Mouse (Mus musculus) limb, embryonic 11.5 days (tissue): Measurements from ENCODE around the gene Crat. TPM values are rescaled to one million over a fixed set of nuclear protein-coding genes. Genes with fewer than 3 reads are reported as not detected.

Experiments used
- ATAC-seq: fragments of 200-750 bp; cut with Nextera tagmentation; 2 replicates; pipeline ENCODE4 v1.8.0; 2017; ENCODE audit warnings: low read depth; ENCODE audit not compliant: insufficient number of reproducible peaks, low FRiP score, low TSS enrichment
- DNase-seq: peaks from one replicate; pipeline ENCODE4 v3.0.0-alpha.2; 2015; ENCODE audit warnings: low spot score
- H3K27ac ChIP-seq: fragments of 300-500 bp; sonication (generic); replicated peaks from 2 replicates; pipeline ENCODE4 v1.5.1; 2014; ENCODE audit warnings: low read depth, mild to moderate bottlenecking, low read length
- H3K27me3 ChIP-seq: fragments of 300-500 bp; sonication (generic); 2 replicates; pipeline ENCODE4 v1.6.1; 2014; ENCODE audit warnings: mild to moderate bottlenecking, low read length, mixed read lengths; ENCODE audit not compliant: control insufficient read depth, insufficient read depth
- H3K36me3 ChIP-seq: fragments of 300-500 bp; sonication (generic); 2 replicates; pipeline ENCODE4 v1.6.1; 2014; ENCODE audit warnings: mild to moderate bottlenecking, low read length, moderate library complexity, mixed read lengths; ENCODE audit not compliant: control insufficient read depth, insufficient read depth
- H3K4me1 ChIP-seq: fragments of 300-500 bp; sonication (generic); 2 replicates; pipeline ENCODE4 v1.6.1; 2014; ENCODE audit warnings: low read length, mixed read lengths; ENCODE audit not compliant: control insufficient read depth, insufficient read depth
- H3K4me2 ChIP-seq: fragments of 300-500 bp; sonication (generic); 2 replicates; pipeline ENCODE4 v1.6.1; 2014; ENCODE audit warnings: low read depth, mild to moderate bottlenecking, moderate library complexity; ENCODE audit not compliant: severe bottlenecking
- H3K4me3 ChIP-seq: fragments of 300-500 bp; sonication (generic); 2 replicates; pipeline ENCODE4 v1.5.1; 2014; ENCODE audit warnings: low read depth, low read length
- H3K9ac ChIP-seq: fragments of 300-500 bp; sonication (generic); 2 replicates; pipeline ENCODE4 v1.6.1; 2014; ENCODE audit warnings: mild to moderate bottlenecking, low read length
- H3K9me3 ChIP-seq: fragments of 300-500 bp; sonication (generic); 2 replicates; pipeline ENCODE4 v1.6.1; 2016; ENCODE audit warnings: low read length; ENCODE audit not compliant: control insufficient read depth
- WGBS: fragments of 180-500 bp; shearing (Covaris S2); extraction: QIAGEN DNeasy Blood & Tissue Kit; methylation state at CpG from one replicate; pipeline ENCODE4 v1.1.7; 2014; 5-methylcytosine and 5-hydroxymethylcytosine counted together
- polyA plus RNA-seq: library from polyadenylated mRNA; unstranded; fragments of >200 nt; fragmentation: Nextera tagmentation; extraction: Ambion mirVana; gene quantifications from 2 replicates; pipeline ENCODE4 v1.2.1, GENCODE M21; 2014

Gene Crat
- polyA plus RNA-seq, 1 experiment from 2014 or later = 27.9 TPM

DNA sequence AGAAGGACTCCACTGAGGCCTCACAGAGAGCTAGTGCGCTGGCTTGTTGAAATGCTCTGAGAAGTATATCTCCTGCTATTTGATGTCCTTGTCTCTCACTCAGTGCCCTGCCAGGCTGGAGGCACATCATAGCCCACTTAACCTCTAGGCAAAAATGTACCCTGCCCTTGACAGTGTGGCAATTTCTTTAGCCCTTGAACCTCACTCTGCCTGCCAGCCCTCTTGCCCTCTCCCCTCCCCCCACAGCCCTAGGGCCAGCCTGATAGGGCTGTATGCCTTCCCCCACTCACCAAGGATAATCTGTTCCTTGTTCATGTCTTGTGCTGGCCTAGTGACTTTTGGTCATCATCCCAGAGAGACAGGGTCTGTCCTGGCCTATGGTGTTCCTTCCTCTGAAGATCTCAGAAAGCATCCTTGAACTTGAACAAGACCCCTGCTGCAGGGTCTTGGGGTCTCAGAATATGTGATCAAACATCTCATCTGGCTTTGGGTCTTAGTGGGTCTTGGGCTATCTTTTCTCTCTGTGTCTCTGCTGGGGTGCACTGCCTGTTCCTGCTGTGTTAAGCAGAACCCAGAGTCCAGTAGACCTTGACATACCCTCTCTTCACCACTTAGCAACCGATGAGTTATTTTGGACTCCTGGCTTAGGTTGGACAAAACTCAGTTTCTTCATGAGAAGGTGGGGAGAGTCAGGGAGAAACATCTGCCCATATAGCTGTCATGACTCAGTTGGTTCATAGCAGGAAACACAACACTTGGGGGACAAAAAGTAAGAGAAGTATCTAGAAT, 50.1 kb downstream of the Crat start:
- no peak overlapping the region for H3K27ac ChIP-seq
- H3K9ac ChIP-seq = peak overlapping the region; percentile 75
- ATAC-seq (no peak), DNase-seq (no peak)
- H3K4me2 ChIP-seq = peak overlapping the region; percentile 70; the same call in 1 of the 2 replicates
- peaks cover 11% of the 10 kb centered on the region for H3K36me3 ChIP-seq
- H3K9me3 ChIP-seq = no peaks in the 10 kb centered on the region
- no peaks in the 10 kb centered on the region for H3K27me3 ChIP-seq
- peaks cover 11% of the 10 kb centered on the region for H3K4me1 ChIP-seq
- H3K4me3 ChIP-seq = peak overlapping the region; percentile 97; the same call in 1 of the 2 replicates
- 93% methylated on average over 2 of the region's 2 CpGs for WGBS

- no peaks in the 10 kb centered on the region for H3K27me3 ChIP-seq
- H3K4me2 ChIP-seq = peak within 1 kb of the TSS; percentile 70
- H3K9ac ChIP-seq = peak within 1 kb of the TSS; percentile 75
- WGBS = under 1% methylated on average over 54 of the region's 54 CpGs
- H3K36me3 ChIP-seq = peaks cover 7% of the 10 kb centered on the region
- ATAC-seq = peak; percentile 98
- peaks cover 11% of the 10 kb centered on the region for H3K4me1 ChIP-seq
- H3K27ac ChIP-seq = 0 out of 2 replicates have a peak within 1 kb of the TSS, but pooled peaks have one; percentile 39
- peak; percentile 98 for DNase-seq
- H3K4me3 ChIP-seq = peak within 1 kb of the TSS; percentile 97
- H3K9me3 ChIP-seq = no peaks in the 10 kb centered on the region
These were observed 51.6 kb downstream of the Crat start, which contains the start of gene Miga2 for GRCm38 (mm10) chr2:30363773-30364650. Miga2 (plus strand) TSS chr2:30364233.

DNA sequence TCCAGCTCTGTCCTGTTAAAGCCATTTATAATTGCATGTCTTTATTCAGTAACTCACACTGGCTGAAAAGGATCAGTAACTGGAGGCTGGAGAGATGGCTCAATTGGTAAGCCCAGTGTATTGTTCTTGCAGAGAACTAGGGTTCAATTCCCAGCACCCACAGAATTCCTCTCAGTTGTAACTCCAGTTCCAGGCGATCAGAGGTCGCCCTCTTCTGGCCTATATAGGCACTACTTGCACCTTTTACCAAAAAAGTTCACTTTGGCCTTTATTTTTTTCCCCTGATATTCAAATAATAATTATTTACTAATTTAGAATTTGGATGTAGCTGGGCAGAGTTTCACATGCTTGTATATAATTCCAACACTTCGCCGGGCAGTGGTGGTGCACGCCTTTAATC, 52.7 kb downstream of the Crat start:
- Histone ChIP-seq H3K4me3 (no peak overlapping the region), H3K4me1 (peaks cover 19% of the 10 kb centered on the region), H3K9me3 (no peaks in the 10 kb centered on the region), H3K9ac (no peak overlapping the region), H3K27me3 (no peaks in the 10 kb centered on the region), H3K27ac (no peak overlapping the region), H3K4me2 (no peak overlapping the region), H3K36me3 (peaks cover 3% of the 10 kb centered on the region; the same call in 1 of the 2 replicates)
- DNase-seq (no peak), ATAC-seq (no peak)
- WGBS = 73% methylated on average over 5 of the region's 5 CpGs

GRCm38 (mm10) chr2:30360626-30361025, 55.0 kb downstream of the Crat start:
- no peaks in the 10 kb centered on the region for H3K36me3 ChIP-seq
- H3K4me2 ChIP-seq = no peak overlapping the region
- no peak overlapping the region for H3K4me3 ChIP-seq
- no peak for ATAC-seq
- H3K9me3 ChIP-seq = no peaks in the 10 kb centered on the region
- DNase-seq = no peak
- WGBS = 66% methylated on average over 10 of the region's 10 CpGs
- peaks cover 22% of the 10 kb centered on the region for H3K4me1 ChIP-seq
- H3K27ac ChIP-seq = no peak overlapping the region
- H3K9ac ChIP-seq = no peak overlapping the region
- H3K27me3 ChIP-seq = no peaks in the 10 kb centered on the region

- DNase-seq (peak; percentile 87), ATAC-seq (peak; percentile 78)
- no peak within 1 kb of the TSS for H3K27ac ChIP-seq
- no peaks in the 10 kb centered on the region for H3K9me3 ChIP-seq
- H3K4me2 ChIP-seq = peak within 1 kb of the TSS; percentile 89
- H3K9ac ChIP-seq = peak within 1 kb of the TSS; percentile 76
- H3K27me3 ChIP-seq = no peaks in the 10 kb centered on the region
- peak within 1 kb of the TSS; percentile 81 for H3K4me3 ChIP-seq
- H3K36me3 ChIP-seq = no peaks in the 10 kb centered on the region
- H3K4me1 ChIP-seq = peaks cover 11% of the 10 kb centered on the region
- WGBS = 4% methylated on average over 57 of the region's 73 CpGs
These were observed 56.8 kb downstream of the Crat start, which contains the start of gene Sh3glb2 for GRCm38 (mm10) chr2:30358533-30359531. Sh3glb2 (minus strand) TSS chr2:30359337.

DNA sequence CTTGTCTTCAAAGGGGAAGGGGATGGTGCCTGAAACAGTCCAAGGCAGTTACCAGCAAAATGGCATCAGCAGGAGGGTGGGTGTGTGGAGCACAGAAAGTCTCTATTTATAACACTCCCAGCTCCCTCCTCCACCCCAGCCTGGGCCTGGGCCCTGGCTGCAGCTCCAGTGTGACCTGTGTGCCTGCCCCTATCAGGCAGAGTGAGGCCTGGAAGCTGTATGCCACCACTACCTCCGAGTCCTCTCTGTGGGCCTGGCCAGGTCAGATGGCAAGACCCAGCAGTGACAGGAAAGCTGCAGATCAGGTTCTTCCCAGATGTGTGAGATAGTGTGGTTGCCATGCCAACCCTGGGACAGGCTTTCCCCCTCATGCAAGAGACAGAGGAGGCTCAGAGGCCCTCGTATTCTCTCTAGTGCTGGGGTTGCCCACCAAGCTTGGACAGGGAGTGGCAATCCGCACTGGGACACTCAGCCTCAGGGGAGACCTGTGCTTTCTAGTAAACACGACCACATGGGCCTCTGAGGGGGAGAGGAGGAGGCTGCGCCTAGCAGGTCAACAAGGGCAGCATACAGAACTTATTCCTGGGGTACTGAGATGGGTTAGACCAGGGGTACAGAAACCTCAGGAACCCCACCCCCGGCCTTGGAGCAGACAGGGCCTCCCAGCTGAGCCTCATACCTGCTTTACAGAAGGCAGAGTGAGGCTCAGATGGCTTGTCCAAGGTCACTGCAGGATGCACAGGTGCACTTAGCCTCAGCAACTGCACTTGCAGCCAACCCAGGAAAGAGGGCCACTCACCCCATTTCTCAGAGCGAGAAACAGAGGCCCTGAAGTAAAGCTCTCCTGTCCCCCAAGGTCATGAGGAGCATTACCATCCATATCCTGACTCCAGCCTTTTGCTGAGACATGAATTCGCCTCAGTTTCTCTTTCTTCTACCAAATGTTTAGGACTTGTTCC, 57.8 kb downstream of the Crat start:
- Histone ChIP-seq H3K4me3 (peak overlapping the region; percentile 81; the same call in 1 of the 2 replicates), H3K27ac (no peak overlapping the region), H3K9me3 (no peaks in the 10 kb centered on the region), H3K4me1 (peaks cover 11% of the 10 kb centered on the region), H3K9ac (no peak overlapping the region), H3K4me2 (peak overlapping the region; percentile 89; the same call in 1 of the 2 replicates), H3K36me3 (0 out of 2 replicates have a peak, but pooled peaks cover 4% of the 10 kb centered on the region), H3K27me3 (no peaks in the 10 kb centered on the region)
- ATAC-seq (no peak), DNase-seq (peak; percentile 32)
- 48% methylated on average over 8 of the region's 8 CpGs for WGBS

DNA sequence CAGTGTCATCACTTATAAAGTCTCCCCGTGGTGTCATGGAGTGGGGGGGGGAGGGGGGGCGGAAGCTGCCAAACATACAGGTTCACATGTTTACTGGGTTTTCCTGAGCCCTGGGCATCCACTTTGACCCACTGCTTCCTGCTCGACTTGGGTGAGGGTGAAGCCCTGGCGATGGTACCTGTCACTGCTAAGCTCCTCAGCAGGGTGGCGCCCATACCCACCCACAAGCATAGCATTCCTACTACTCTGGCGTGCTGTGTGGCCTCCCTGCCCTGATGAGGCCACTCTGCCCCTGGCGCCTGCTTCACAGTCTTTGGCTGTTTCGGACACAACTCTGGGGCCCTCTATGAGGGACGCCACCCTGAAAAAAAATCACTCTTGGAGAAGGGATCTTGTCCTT, 58.7 kb downstream of the Crat start:
- ATAC-seq (no peak), DNase-seq (no peak)
- H3K27ac ChIP-seq = no peak overlapping the region
- WGBS = 70% methylated on average over 9 of the region's 9 CpGs
- no peaks in the 10 kb centered on the region for H3K27me3 ChIP-seq
- H3K36me3 ChIP-seq = 0 out of 2 replicates have a peak, but pooled peaks cover 4% of the 10 kb centered on the region
- H3K4me2 ChIP-seq = no peak overlapping the region
- no peak overlapping the region for H3K9ac ChIP-seq
- peaks cover 11% of the 10 kb centered on the region for H3K4me1 ChIP-seq
- H3K9me3 ChIP-seq = no peaks in the 10 kb centered on the region
- H3K4me3 ChIP-seq = no peak overlapping the region
